Mouse (Mus musculus): Measurements from ENCODE around the gene Pias4. TPM values are rescaled to one million over a fixed set of nuclear protein-coding genes. Genes with fewer than 3 reads are reported as not detected.

Gene Pias4
- total RNA-seq, 2 experiments from 2014 or later = 25.8 to 26.5 TPM

DNA sequence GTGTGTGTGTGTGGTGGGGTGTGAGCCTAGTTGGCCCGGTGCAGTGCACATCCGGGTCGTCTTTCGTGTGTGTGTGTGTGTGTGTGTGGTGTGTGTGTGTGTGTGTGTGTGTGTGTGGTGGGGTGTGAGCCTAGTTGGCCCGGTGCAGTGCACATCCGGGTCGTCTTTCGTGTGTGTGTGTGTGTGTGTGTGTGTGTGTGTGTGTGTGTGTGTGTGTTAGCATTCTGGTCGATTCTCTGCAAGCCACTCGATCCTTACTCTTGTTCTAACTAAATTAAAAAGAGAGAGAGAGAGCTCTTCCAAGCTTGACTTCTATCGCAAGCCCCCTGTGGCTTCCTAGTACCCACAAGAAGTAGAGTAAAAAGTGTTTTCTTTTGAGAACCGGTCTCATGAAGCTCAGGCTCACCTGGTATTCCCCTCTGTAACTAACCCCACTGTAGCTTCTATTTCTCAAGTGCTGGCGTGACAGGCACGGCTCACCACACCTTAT lies 1.7 kb upstream of the Pias4 start:
- DNase-seq = peak; percentile 57

DNA sequence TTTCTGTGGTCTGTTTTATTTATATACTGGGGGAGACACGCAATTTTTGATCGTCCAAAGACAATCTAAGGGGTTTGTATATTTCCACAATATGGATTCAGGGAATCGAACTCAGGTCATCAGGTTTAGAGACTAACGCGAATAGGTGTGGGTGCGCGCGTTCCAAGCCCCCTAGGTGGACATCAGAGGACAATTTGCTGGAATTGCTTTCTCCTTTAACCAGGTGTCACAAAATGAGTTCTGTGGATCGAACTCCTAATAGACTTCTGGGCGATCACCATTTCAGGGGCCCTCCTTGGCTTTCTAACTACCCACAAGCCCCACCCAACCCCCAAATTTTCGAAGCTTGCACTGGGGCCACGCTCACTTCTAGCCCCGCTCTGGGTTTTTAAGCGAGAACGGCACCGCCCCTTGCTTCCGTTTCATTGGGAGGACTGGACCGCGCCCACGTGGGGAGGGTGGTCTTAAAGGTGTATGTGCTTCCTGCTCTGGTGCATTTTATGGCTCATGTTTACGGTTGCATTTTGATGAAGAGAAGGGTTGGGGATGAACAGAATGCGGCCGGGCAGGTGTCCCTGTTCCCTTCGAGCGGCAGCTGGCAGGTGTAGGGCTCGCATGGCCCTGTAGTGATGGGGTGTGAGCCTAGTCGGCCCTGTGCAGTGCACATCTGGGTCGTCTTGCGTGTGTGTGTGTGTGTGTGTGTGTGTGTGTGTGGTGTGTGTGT lies 960 bp upstream of the Pias4 start:
- DNase-seq = peak; percentile 89

GRCm38 (mm10) chr10:81168087-81168431 lies 336 bp upstream of the Pias4 start:
- no peak for DNase-seq

GRCm38 (mm10) chr10:81165118-81165517 lies 2.6 kb downstream of the Pias4 start:
- DNase-seq = no peak

DNA sequence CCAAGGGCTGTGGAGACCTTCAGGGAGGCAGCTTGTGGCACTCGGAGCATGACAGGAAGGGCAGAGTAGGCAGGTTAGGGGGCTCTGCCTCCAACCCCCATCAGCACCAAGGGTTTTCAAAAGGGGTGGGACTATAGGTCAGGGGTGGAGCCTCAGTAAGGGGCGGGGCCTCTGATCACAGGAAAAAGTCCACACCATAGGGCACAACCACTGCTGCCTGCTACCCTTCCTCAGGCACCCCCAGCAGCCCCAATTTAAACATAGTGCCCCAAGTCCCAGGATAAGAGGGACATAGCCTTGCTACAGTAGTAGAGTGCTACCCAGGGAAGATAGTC lies 5.4 kb downstream of the Pias4 start:
- peak; percentile 16 for DNase-seq

DNA sequence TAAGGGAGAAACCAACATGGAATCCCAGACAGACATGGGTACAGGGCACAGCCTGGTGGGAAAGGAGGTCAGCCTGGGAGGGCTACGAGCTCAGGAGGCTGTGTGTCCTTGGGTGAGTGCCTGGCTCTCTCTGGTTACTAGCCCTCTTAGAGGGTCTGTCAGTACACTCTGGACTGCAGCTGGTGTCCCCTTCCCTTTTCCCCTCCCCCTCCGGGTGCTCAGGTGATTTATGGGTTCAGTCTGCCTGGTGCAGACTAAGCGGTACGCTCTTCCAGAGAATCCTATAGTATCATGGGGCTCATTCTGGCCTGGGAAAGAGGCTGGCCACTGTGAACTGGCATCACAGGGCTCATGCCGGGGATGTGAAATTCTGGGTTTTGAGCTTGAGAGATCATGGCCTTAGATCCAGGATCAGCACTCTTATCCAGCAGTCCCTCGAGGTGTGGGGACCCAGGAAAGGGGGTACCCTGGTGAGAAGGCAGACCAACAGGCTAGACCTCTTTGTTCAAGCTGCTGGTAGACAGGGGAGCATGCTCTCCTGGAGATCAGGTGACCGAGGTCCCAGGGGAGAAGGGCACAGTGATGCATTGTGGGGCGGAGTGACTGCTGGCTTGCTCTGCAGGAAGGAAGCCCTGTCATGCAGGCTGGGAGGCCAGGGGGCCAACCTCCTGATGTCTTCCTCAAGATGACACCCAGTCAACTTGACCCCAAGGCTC lies 6.0 kb downstream of the Pias4 start:
- DNase-seq = peak; percentile 64

- DNase-seq = no peak
Observed at GRCm38 (mm10) chr10:81154736-81155135, 13.0 kb downstream of the Pias4 start.

- no peak for DNase-seq
Observed at GRCm38 (mm10) chr10:81154313-81154712, 13.4 kb downstream of the Pias4 start.

- no peak for DNase-seq
Observed at GRCm38 (mm10) chr10:81152609-81153008, 15.1 kb downstream of the Pias4 start.

GRCm38 (mm10) chr10:81151261-81151660 lies 16.5 kb downstream of the Pias4 start:
- DNase-seq = no peak

GRCm38 (mm10) chr10:81146296-81146695 lies 21.4 kb downstream of the Pias4 start:
- DNase-seq = no peak

- no peak for DNase-seq
Observed at GRCm38 (mm10) chr10:81145778-81146177, 21.9 kb downstream of the Pias4 start.

- DNase-seq = no peak
Observed at GRCm38 (mm10) chr10:81145307-81145706, 22.4 kb downstream of the Pias4 start.

DNA sequence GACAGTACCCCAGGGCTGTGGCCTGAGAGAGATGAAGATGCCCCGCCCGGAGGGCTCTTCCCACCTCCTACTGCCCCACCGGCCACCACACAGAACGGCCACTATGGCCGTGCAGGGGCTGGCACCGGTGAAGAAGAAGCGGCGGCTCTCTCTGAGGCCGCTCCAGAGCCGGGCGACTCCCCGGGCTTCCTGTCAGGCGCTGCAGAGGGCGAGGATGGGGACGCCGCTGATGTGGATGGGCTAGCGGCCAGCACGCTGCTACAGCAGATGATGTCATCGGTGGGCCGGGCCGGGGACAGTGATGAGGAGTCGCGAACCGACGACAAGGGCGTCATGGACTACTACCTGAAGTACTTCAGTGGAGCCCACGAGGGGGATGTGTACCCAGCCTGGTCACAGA lies 23.1 kb downstream of the Pias4 start:
- no peak for DNase-seq

DNA sequence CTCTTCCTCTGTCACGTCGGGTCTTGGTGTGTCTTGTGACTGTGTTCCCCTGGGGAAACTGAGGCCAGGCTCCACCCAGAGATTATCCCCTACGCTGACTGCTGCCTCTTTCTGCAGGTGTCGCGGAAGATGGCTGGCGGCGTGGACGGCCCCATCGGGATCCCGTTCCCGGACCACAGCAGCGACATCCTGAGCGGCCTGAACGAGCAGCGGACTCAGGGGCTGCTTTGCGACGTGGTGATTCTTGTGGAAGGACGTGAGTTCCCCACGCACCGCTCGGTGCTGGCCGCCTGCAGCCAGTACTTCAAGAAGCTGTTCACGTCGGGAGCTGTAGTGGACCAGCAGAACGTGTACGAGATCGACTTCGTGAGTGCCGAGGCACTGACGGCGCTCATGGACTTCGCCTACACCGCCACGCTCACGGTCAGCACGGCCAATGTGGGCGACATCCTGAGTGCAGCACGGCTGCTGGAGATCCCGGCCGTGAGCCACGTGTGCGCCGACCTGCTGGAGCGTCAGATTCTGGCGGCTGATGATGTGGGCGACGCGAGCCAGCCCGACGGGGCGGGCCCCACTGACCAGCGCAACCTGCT lies 23.8 kb downstream of the Pias4 start:
- DNase-seq = no peak

GRCm38 (mm10) chr10:81143157-81143633 lies 24.5 kb downstream of the Pias4 start:
- peak; percentile 74 for DNase-seq

GRCm38 (mm10) chr10:81142551-81142981 lies 25.2 kb downstream of the Pias4 start:
- peak; percentile 66 for DNase-seq

GRCm38 (mm10) chr10:81141455-81142210 lies 26.1 kb downstream of the Pias4 start:
- no peak for DNase-seq

- peak; percentile 72 for DNase-seq
Observed at GRCm38 (mm10) chr10:81140717-81141454, 26.8 kb downstream of the Pias4 start.

DNA sequence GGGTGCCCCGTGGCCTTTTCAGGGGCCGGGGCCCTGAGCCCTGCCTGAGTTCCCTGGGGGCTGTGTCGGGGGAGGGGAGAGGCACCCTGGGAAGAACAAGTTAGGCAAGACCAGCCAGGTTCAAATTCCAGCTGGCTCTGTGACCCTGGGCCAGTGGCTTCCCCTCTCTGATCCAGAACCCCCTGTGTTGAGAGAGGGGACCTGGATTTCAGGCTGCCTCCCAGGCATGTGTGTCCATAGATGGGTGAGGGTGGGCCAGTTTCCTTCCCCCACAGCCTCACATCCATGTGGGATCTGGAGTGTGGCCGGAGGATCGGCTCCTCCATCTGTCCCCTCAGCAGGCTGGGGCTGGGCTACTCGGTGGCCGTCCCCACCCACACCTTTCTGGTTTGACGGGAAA lies 27.7 kb downstream of the Pias4 start:
- DNase-seq = peak; percentile 69

- no peak for DNase-seq
Observed at GRCm38 (mm10) chr10:81139529-81139846, 28.2 kb downstream of the Pias4 start.

Data from adrenal gland, postnatal 10 days (tissue).